Mouse (Mus musculus) kidney, postnatal 10 days (tissue): ENCODE measurements around the gene Grb7.

ENCODE experiments used
- DNase-seq: peaks from one replicate; pipeline ENCODE4 v3.0.0; 2021; ENCODE audit warnings: mixed read lengths

Grb7 gene

GRCm38 (mm10) chr11:98446213-98446561 lies at the start of gene Grb7:
Gene Grb7, plus strand, starts transcription at chr11:98446394.
- DNase-seq, result no peak

- DNase-seq, result no peak
These were observed 48.2 kb upstream of the Grb7 start for GRCm38 (mm10) chr11:98397946-98398345.

- DNase-seq, result peak; percentile 95
These were observed 46.0 kb upstream of the Grb7 start, which contains the start of gene Pgap3 for GRCm38 (mm10) chr11:98400161-98400726. Gene Pgap3, minus strand, starts transcription at chr11:98400490.

- peak; percentile 64 for DNase-seq
These were observed 45.4 kb upstream of the Grb7 start for GRCm38 (mm10) chr11:98400816-98401215.

- peak; percentile 48 for DNase-seq
These were observed 39.6 kb upstream of the Grb7 start for GRCm38 (mm10) chr11:98406621-98407020.

- peak; percentile 86 for DNase-seq
These were observed 37.3 kb upstream of the Grb7 start for GRCm38 (mm10) chr11:98408872-98409271.

- DNase-seq, result peak; percentile 82
These were observed 36.8 kb upstream of the Grb7 start for GRCm38 (mm10) chr11:98409341-98409822.

GRCm38 (mm10) chr11:98412273-98412796 lies 33.9 kb upstream of the Grb7 start, which contains the start of gene Erbb2:
Gene Erbb2, plus strand, starts transcription at chr11:98412470.
- DNase-seq, result peak; percentile 94

- peak; percentile 75 for DNase-seq
These were observed 33.3 kb upstream of the Grb7 start for GRCm38 (mm10) chr11:98412797-98413301.

GRCm38 (mm10) chr11:98413731-98414130 lies 32.5 kb upstream of the Grb7 start:
- DNase-seq, result no peak

- DNase-seq, result no peak
These were observed 32.0 kb upstream of the Grb7 start for GRCm38 (mm10) chr11:98414162-98414561.

- DNase-seq, result no peak
These were observed 29.1 kb upstream of the Grb7 start for GRCm38 (mm10) chr11:98417074-98417473.

GRCm38 (mm10) chr11:98418273-98418672 lies 27.9 kb upstream of the Grb7 start:
- DNase-seq, result no peak

GRCm38 (mm10) chr11:98418939-98419547 lies 27.2 kb upstream of the Grb7 start:
- peak; percentile 69 for DNase-seq

GRCm38 (mm10) chr11:98426592-98426991 lies 19.6 kb upstream of the Grb7 start:
- DNase-seq, result peak; percentile 27

GRCm38 (mm10) chr11:98428436-98428835 lies 17.8 kb upstream of the Grb7 start:
- DNase-seq, result no peak

- no peak for DNase-seq
These were observed 14.3 kb upstream of the Grb7 start for GRCm38 (mm10) chr11:98431743-98432502.

GRCm38 (mm10) chr11:98435723-98436122 lies 10.5 kb upstream of the Grb7 start:
- no peak for DNase-seq

- DNase-seq, result no peak
These were observed 8.8 kb upstream of the Grb7 start for GRCm38 (mm10) chr11:98437441-98437840.

GRCm38 (mm10) chr11:98438331-98439158 lies 7.6 kb upstream of the Grb7 start, which contains the start of gene Mien1:
Gene Mien1, minus strand, starts transcription at chr11:98438991.
- DNase-seq, result peak; percentile 99

- DNase-seq, result no peak
These were observed 2.5 kb upstream of the Grb7 start for GRCm38 (mm10) chr11:98443688-98444087.

- DNase-seq, result peak; percentile 40
These were observed 956 bp upstream of the Grb7 start for GRCm38 (mm10) chr11:98445238-98445637.
